Mouse (Mus musculus) heart, adult 18-20 months (tissue): ENCODE data around the gene 4930469K13Rik. TPM values are rescaled to one million over a fixed set of nuclear protein-coding genes. Genes with fewer than 3 reads are reported as not detected.
"Not testable (repeated sequence)": the region's sequence is repeated elsewhere in the genome, so short reads cannot be mapped to it uniquely, and the experiment has no call there.

Experiments
- DNase-seq, 2 experiments: peaks; one replicate each; pipeline ENCODE4 v3.0.0; 2021 to 2022; ENCODE audit warnings: mixed read lengths in 1 of 2
- long read RNA-seq, 2 experiments: library from polyadenylated mRNA; stranded (forward); transcript quantifications; one replicate each; pipeline ENCODE4 v2.0.0; 2021
- total RNA-seq, 2 experiments: library from RNA; stranded (reverse); gene quantifications; 2 replicates each; pipeline ENCODE4 v1.2.3; 2021

The 4930469K13Rik gene
- not detected for total RNA-seq
- long read RNA-seq, experiment 1, result 0 reads
- long read RNA-seq, experiment 2, result 0 reads

- no peak for DNase-seq
Observed at GRCm38 (mm10) chr11:34098422-34098821, at the start of gene 4930469K13Rik. Gene 4930469K13Rik (minus strand): TSS chr11:34098554.

- DNase-seq, result no peak
Observed at GRCm38 (mm10) chr11:34146934-34147333, 48.6 kb upstream of the 4930469K13Rik start.

DNA sequence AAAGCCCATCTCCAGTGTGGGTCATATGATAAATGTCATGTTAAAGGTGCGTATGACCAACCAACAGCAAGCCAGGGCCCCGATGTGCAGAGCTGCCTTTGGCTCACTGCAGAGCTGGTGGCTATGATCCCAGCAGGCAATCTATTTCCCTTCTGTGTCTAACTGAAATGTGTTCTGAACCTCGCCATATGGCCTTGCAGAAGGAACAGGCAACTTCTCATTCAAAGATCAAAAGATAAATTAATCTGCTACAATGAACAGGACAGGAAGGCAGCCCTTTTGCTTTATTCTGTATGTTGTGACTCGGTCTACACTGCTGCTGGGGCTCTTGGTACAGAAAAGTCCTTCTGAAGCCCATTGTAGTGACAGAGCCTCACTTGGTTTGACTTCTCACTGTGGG lies 46.1 kb upstream of the 4930469K13Rik start:
- no peak for DNase-seq

GRCm38 (mm10) chr11:34143984-34144383 lies 45.6 kb upstream of the 4930469K13Rik start:
- DNase-seq, result no peak

- DNase-seq, result no peak
Observed at GRCm38 (mm10) chr11:34139296-34139695, 40.9 kb upstream of the 4930469K13Rik start.

GRCm38 (mm10) chr11:34128412-34128811 lies 30.1 kb upstream of the 4930469K13Rik start:
- no peak for DNase-seq

DNA sequence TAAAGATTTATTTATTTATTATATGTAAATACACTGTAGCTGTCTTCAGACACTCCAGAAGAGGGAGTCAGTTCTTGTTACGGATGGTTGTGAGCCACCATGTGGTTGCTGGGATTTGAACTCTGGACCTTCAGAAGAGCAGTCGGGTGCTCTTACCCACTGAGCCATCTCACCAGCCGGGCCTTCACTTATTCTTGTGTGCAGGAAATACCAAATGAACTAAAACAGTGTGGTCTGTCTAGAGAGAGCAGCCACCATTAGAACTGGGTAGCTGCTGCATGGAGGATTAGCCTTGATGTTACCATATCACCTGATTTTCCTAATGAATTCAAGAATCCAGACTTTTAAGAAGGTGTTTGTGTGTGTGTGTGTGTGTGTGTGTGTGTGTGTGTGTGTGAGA lies 27.4 kb upstream of the 4930469K13Rik start:
- DNase-seq, result not testable (repeated sequence)

GRCm38 (mm10) chr11:34124852-34125251 lies 26.5 kb upstream of the 4930469K13Rik start:
- DNase-seq, result no peak

DNA sequence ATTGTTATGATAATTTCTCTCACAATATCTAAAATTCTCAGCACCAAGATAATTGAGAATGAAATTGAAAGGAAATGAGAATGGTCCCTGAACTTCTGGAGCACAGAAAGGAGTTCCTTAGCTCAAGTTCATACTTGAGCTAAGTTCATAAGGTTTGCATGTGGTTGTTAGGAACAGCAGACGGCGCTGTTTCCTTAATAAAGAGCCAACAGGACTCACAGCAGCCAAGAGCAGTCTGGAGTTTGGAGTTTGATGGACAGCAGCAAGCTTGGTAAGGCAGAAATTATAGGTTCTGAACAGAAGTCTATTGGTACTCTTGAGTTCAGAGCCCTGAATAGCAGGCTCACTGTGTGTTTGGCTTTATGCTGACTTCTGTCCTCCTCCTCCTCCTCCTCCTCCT lies 24.8 kb upstream of the 4930469K13Rik start:
- peak; percentile 23 to 32 for DNase-seq

GRCm38 (mm10) chr11:34118319-34118718 lies 20.0 kb upstream of the 4930469K13Rik start:
- DNase-seq, result no peak

- DNase-seq, result no peak
Observed at GRCm38 (mm10) chr11:34117581-34117980, 19.2 kb upstream of the 4930469K13Rik start.

GRCm38 (mm10) chr11:34116572-34117135 lies 18.3 kb upstream of the 4930469K13Rik start:
- peak; percentile 11 to 55 for DNase-seq

DNA sequence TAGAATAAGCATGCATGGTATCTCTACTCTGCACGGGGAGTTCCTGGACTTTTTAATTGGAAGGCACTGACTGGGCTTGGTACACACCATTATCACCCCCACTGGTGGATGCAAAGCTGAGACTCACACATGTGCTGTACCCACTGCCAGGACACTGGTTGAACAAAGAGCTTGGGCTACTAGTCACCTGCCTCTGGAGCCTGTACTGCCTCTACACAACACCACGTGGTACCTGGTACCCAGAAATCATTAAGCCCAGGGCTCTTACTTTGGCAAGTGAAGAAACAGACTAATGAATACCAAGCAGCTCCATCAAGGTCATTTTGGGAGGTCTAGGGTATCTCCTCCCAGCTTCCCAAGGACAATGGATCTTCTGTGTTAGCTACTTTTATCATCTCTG lies 15.4 kb upstream of the 4930469K13Rik start:
- DNase-seq, result no peak

DNA sequence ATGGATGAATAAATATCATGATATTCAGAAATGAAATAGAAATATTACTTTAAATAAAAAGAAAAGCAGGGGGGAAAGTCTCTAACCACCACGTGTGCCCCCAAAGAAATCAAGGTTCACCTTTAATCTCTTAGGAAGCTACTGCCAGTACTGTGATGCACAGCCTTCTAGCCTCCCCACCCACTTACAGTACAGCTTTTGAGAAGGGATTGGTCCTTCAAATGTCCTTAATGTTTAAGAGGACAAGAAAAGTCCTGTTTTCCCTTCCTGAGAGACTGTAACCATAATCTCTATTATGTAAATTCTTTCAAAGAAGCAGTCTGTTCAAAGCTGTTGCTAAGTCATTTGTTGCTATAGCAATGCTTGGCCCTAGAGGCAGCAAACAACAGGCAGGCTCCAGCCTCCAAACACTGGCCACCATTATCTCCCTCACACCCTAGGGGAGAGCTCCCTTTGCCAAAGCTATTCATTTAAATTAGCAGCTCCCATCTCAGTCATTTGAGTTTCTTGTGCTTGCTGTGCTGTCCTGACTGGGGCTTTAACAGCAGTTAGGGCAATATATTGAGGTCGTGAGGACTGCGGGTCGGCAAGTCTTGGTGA lies 14.5 kb upstream of the 4930469K13Rik start:
- DNase-seq, result no peak

GRCm38 (mm10) chr11:34111940-34112339 lies 13.6 kb upstream of the 4930469K13Rik start:
- DNase-seq, result no peak

DNA sequence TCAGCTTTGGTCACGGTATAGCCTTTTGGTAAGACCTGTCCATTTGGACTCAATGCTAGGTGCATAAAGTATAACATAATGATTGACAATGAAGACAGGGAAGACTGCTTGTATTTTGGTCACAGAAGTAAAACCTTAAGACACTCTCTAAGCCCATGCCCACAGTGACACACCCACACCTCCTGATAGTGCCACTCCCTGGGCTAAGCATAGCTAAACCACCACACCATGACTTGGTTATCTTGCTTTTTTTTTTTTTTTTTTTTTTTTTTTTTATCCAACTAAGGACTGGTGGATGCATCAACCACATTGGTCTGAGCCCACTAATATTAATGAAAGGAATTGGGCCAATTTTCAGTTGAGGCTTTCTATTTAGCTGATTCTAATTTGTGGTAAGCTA lies 10.9 kb upstream of the 4930469K13Rik start:
- no peak for DNase-seq

GRCm38 (mm10) chr11:34104919-34105318 lies 6.6 kb upstream of the 4930469K13Rik start:
- no peak for DNase-seq

GRCm38 (mm10) chr11:34101827-34102226 lies 3.5 kb upstream of the 4930469K13Rik start:
- DNase-seq, result no peak

GRCm38 (mm10) chr11:34087064-34087463 lies 11.3 kb downstream of the 4930469K13Rik start:
- no peak for DNase-seq

GRCm38 (mm10) chr11:34086164-34086751 lies 12.1 kb downstream of the 4930469K13Rik start:
- peak in 1 of 2 experiments; percentile 22 for DNase-seq

DNA sequence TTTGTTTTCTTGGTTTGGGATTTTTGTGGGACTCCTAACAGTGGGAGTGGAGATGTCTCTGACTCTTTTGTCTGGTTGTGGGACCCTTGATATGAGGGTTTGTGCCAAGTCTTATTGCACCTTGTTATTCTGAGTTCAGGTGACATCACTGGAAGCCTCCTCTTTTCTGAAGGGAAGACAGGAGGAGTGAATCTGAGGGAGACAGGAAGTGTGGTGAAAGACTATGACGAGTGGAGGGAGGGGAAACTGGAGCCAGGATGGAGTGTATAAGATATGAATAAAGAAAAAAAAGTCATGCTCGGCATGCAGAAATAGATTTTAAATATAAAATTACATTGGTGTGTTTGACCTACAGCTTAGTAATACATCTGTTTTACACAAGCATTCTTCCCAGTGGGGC lies 13.7 kb downstream of the 4930469K13Rik start:
- no peak for DNase-seq

DNA sequence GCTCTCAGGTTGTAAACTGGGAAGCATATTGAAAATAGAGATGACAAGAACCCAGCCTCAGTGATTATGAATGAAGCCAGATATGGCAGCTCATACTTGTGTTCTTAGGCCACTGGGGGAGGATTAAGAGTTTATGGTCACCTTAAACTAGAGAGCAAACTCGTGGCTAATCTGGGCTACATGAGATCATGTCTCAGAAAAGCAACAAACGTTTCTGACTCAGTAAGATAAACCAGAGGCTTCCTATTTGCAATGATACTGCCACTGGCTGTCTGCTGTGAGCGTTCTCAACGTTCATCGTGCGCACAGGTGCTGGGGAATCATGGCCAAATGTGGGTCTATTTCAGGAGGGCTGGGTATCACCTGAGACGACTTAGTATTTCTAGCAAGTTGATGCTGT lies 14.6 kb downstream of the 4930469K13Rik start:
- peak in 1 of 2 experiments; percentile 14 for DNase-seq

DNA sequence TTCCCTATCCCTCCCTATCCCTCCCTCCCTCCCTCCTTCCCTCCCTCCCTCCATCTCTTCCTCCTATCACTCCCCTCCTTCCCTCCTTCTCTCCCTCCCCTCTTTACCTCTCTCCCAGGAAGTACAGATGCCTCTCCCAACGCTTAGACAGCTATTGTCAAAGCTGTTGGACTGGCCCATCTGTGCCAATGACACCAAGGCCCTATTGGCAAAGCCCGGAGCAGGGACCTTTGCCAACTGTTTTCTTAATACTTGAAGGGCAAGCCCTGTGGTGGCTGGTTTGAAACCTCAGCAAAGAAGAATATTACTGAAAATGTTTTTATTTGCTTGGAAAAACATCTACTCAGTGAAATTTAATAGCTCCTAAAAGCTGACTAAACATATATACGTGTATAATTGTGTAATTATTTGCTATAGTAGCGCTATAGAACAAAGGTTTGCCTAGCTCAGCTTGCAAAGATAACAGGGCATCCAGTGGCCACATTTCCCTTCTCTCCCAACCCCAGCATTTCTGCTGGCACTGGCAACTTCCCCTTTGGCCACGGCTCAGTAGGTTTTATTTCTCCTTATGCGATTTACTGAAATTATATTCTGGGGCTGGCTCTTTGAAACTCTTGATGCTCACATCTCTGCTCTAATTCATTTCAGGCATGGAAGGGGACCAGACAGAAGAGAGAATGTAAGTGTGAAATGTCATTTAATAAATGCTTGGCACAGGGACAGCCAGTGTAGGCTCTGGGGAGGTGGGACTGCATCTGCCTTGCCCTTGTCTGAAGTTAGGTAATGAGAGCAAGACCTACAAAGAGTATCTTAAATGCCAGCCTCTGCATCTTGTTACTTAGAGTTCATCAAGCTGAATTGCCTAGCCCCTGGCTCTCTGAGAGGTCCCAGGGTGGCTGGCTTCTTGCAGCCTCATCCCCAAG lies 18.6 kb downstream of the 4930469K13Rik start:
- peak; percentile 19 to 24 for DNase-seq
